Mouse (Mus musculus) embryonic facial prominence, embryonic 15.5 days (tissue): Measurements from ENCODE around the gene Mtmr10. TPM values are rescaled to one million over a fixed set of nuclear protein-coding genes. Genes with fewer than 3 reads are reported as not detected.

Source experiments
- ATAC-seq: fragments of 200-750 bp; cut with Nextera tagmentation; 2 replicates; pipeline ENCODE4 v1.8.0; 2017; ENCODE audit warnings: low read depth, moderate TSS enrichment; ENCODE audit not compliant: insufficient number of reproducible peaks, low FRiP score, low TSS enrichment
- H3K27ac ChIP-seq: fragments of 300-500 bp; sonication (generic); replicated peaks from 2 replicates; pipeline ENCODE4 v1.5.1; 2015; ENCODE audit warnings: mild to moderate bottlenecking, inconsistent platforms
- H3K27me3 ChIP-seq: fragments of 300-500 bp; sonication (generic); 2 replicates; pipeline ENCODE4 v1.6.1; 2015; ENCODE audit warnings: inconsistent platforms
- H3K36me3 ChIP-seq: fragments of 300-500 bp; sonication (generic); 2 replicates; pipeline ENCODE4 v1.6.1; 2015; ENCODE audit warnings: mild to moderate bottlenecking, inconsistent platforms
- H3K4me1 ChIP-seq: fragments of 300-500 bp; sonication (generic); 2 replicates; pipeline ENCODE4 v1.6.1; 2015; ENCODE audit warnings: inconsistent platforms
- H3K4me2 ChIP-seq: fragments of 300-500 bp; sonication (generic); replicated peaks from 2 replicates; pipeline ENCODE4 v1.6.1; 2015; ENCODE audit warnings: mild to moderate bottlenecking, inconsistent platforms
- H3K4me3 ChIP-seq: fragments of 300-500 bp; sonication (generic); replicated peaks from 2 replicates; pipeline ENCODE4 v1.5.1; 2015; ENCODE audit warnings: mild to moderate bottlenecking, inconsistent platforms
- H3K9ac ChIP-seq: fragments of 300-500 bp; sonication (generic); 2 replicates; pipeline ENCODE4 v1.6.1; 2015; ENCODE audit warnings: inconsistent platforms
- H3K9me3 ChIP-seq: fragments of 300-500 bp; sonication (generic); replicated peaks from 2 replicates; pipeline ENCODE4 v1.6.1; 2016; ENCODE audit warnings: inconsistent platforms
- WGBS: fragments of 180-500 bp; shearing (Covaris S2); methylation state at CpG from one replicate; pipeline ENCODE4 v1.1.7; 2015; 5-methylcytosine and 5-hydroxymethylcytosine counted together
- polyA plus RNA-seq: library from polyadenylated mRNA; unstranded; fragments of >200 nt; fragmentation: Nextera tagmentation; extraction: Ambion mirVana; gene quantifications from 2 replicates; pipeline ENCODE4 v1.2.1, GENCODE M21; 2015

The Mtmr10 gene
- 14.9 and 15.5 TPM in 2 replicates for polyA plus RNA-seq

GRCm38 (mm10) chr7:64287414-64288091 lies at the start of gene Mtmr10:
Mtmr10 (plus strand) TSS chr7:64287653.
- H3K4me3 ChIP-seq: peak within 1 kb of the TSS; percentile 71
- peak within 1 kb of the TSS; percentile 75 for H3K9ac ChIP-seq
- H3K4me2 ChIP-seq: peak within 1 kb of the TSS; percentile 61
- under 1% methylated on average over 77 of the region's 77 CpGs for WGBS
- no peaks in the 10 kb centered on the region for H3K27me3 ChIP-seq
- peak within 1 kb of the TSS; percentile 87 for H3K27ac ChIP-seq
- peak; percentile 97 for ATAC-seq
- no peaks in the 10 kb centered on the region for H3K36me3 ChIP-seq
- H3K9me3 ChIP-seq: no peaks in the 10 kb centered on the region
- H3K4me1 ChIP-seq: peaks cover 8% of the 10 kb centered on the region

- Histone ChIP-seq H3K27ac (no peak overlapping the region), H3K4me3 (no peak overlapping the region), H3K27me3 (no peaks in the 10 kb centered on the region), H3K9ac (no peak overlapping the region), H3K4me2 (no peak overlapping the region), H3K9me3 (no peaks in the 10 kb centered on the region), H3K36me3 (no peaks in the 10 kb centered on the region), H3K4me1 (peaks cover 27% of the 10 kb centered on the region)
- no peak for ATAC-seq
- WGBS: 85% methylated on average over 8 of the region's 8 CpGs
Observed at GRCm38 (mm10) chr7:64237747-64238146, 49.7 kb upstream of the Mtmr10 start.

DNA sequence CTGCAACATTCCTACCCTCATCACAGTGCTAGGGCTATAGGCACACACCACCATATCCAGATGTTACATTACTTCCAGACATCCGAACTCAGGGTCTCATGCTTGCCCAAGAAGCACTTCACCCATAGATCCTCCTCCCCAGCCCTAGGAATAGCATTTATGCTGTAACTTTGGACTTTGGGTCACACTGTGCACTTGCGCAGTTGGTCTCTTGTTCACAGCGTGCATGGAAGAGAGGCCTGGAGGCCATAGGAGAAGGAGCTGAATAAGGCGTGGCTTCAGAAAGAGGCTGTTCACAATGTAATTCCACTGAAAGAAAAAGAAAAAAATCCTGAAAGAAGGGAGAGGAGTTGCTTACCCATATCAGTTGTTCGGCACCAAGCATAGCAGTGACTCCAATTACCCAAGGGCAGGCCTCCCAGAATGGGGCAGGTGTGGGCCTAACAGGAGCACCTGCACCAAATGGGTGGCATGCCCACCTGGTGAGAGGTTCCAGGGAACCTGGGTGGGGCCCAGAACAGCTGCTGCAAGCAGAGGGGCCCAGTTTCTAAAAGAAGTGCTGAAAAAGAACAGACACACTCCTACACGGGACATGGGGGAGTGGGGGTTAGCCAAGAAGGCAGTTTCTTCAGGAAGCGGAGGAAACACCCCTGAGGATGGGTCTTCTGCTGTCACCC lies 48.9 kb upstream of the Mtmr10 start:
- Histone ChIP-seq H3K9me3 (no peaks in the 10 kb centered on the region), H3K9ac (no peak overlapping the region), H3K27me3 (no peaks in the 10 kb centered on the region), H3K36me3 (no peaks in the 10 kb centered on the region), H3K27ac (no peak overlapping the region; the same call in 1 of the 2 replicates), H3K4me2 (no peak overlapping the region), H3K4me3 (no peak overlapping the region), H3K4me1 (peaks cover 27% of the 10 kb centered on the region)
- peak; percentile 26; the same call in 1 of the 2 replicates for ATAC-seq
- WGBS: 66% methylated on average over 7 of the region's 7 CpGs

GRCm38 (mm10) chr7:64239138-64239805 lies 48.2 kb upstream of the Mtmr10 start:
- Histone ChIP-seq H3K4me2 (no peak overlapping the region), H3K9me3 (no peaks in the 10 kb centered on the region), H3K36me3 (no peaks in the 10 kb centered on the region), H3K27ac (peak overlapping the region; percentile 55), H3K4me1 (peaks cover 27% of the 10 kb centered on the region), H3K9ac (no peak overlapping the region), H3K27me3 (no peaks in the 10 kb centered on the region), H3K4me3 (no peak overlapping the region)
- ATAC-seq: no peak; the same call in 1 of the 2 replicates
- 67% methylated on average over 9 of the region's 9 CpGs for WGBS

DNA sequence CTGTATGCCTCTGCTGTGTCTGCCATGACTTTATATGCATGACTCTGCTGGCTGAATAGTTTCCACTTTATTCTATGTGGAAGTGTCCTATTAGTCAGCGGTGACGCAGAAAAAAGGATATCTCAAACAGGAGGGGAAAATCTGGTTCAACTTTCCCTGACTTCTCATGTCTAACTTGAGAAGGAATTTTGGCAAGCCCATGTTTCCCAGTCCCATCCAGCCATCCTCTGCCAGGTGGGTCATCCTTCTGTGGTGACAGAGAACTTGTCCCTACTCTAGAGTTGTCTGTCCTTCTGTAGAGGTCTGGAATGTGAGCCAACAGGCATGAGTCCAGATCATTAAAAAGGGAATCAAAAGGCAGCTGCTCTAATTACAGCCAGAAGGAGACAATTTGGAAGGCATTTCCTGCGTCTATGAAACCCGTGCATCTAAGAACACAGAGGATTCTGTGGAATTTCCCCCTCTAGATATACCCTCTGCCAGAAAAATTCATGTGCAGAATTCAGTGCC lies 47.6 kb upstream of the Mtmr10 start:
- Histone ChIP-seq H3K9ac (no peak overlapping the region), H3K27me3 (no peaks in the 10 kb centered on the region), H3K9me3 (no peaks in the 10 kb centered on the region), H3K4me1 (peaks cover 27% of the 10 kb centered on the region), H3K4me3 (no peak overlapping the region), H3K4me2 (no peak overlapping the region), H3K36me3 (no peaks in the 10 kb centered on the region), H3K27ac (peak overlapping the region; percentile 55)
- no peak for ATAC-seq
- WGBS: 27% methylated on average over 4 of the region's 4 CpGs

DNA sequence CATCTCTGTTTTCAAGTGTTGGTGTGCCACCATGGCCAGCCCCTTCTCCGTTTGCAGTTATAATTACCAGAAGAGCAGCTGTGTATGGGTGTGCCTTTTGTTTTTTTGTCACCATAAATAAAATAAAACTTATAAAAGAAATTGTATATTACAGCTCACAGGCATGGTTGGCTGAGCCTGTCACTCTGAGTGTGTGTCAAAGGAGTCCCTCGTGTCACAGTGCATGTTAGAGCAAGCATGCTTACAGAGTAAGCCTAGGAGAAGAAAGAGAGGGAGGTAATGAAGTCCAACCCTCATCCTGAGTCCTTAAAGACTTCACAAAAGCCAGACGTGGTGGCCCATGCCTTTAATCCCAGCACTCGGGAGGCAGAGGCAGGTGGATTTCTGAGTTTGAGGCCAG lies 45.0 kb upstream of the Mtmr10 start:
- Histone ChIP-seq H3K27me3 (no peaks in the 10 kb centered on the region), H3K27ac (no peak overlapping the region), H3K4me1 (peaks cover 24% of the 10 kb centered on the region), H3K4me3 (no peak overlapping the region), H3K9me3 (no peaks in the 10 kb centered on the region), H3K4me2 (no peak overlapping the region), H3K36me3 (no peaks in the 10 kb centered on the region), H3K9ac (no peak overlapping the region)
- ATAC-seq: no peak
- 44% methylated on average over 4 of the region's 4 CpGs for WGBS

DNA sequence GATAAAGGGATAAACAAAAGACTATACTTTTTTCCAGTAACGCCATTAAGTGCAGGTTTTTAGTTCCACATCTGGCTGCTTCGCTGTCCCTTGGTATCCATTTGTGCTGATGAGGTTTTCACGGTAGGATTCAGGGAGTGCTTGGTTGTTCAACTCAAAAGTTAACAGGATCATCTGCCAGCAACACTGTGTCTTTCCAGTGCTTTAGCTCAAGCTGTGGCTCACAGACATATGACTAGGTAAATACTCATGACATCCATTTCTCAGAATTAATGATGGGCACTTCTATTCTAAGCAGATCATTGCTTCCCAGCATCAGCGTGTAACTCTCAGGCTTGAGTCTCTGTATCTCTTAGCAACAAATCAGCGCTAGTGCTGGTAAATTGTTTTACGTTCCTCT lies 43.1 kb upstream of the Mtmr10 start:
- WGBS: 72% methylated on average over 6 of the region's 6 CpGs

GRCm38 (mm10) chr7:64246713-64247112 lies 40.7 kb upstream of the Mtmr10 start:
- no peak for ATAC-seq
- H3K27me3 ChIP-seq: no peaks in the 10 kb centered on the region
- H3K4me1 ChIP-seq: no peaks in the 10 kb centered on the region
- H3K27ac ChIP-seq: no peak overlapping the region
- 57% methylated on average over 4 of the region's 4 CpGs for WGBS
- H3K36me3 ChIP-seq: no peaks in the 10 kb centered on the region
- no peak overlapping the region for H3K4me2 ChIP-seq
- no peak overlapping the region for H3K9ac ChIP-seq
- H3K9me3 ChIP-seq: no peaks in the 10 kb centered on the region
- no peak overlapping the region for H3K4me3 ChIP-seq

More for the DNA sequence above, 43.1 kb upstream of the Mtmr10 start:
- Histone ChIP-seq H3K27me3 (no peaks in the 10 kb centered on the region), H3K4me3 (no peak overlapping the region), H3K36me3 (no peaks in the 10 kb centered on the region), H3K27ac (no peak overlapping the region), H3K4me1 (peaks cover 12% of the 10 kb centered on the region), H3K4me2 (no peak overlapping the region), H3K9ac (no peak overlapping the region), H3K9me3 (no peaks in the 10 kb centered on the region)
- ATAC-seq: no peak

GRCm38 (mm10) chr7:64248352-64248751 lies 39.1 kb upstream of the Mtmr10 start:
- Histone ChIP-seq H3K27me3 (no peaks in the 10 kb centered on the region), H3K4me1 (no peaks in the 10 kb centered on the region), H3K27ac (no peak overlapping the region), H3K4me3 (no peak overlapping the region), H3K9ac (no peak overlapping the region), H3K9me3 (no peaks in the 10 kb centered on the region), H3K4me2 (no peak overlapping the region), H3K36me3 (no peaks in the 10 kb centered on the region)
- ATAC-seq: no peak
- WGBS: 88% methylated on average over 1 of the region's 1 CpGs

DNA sequence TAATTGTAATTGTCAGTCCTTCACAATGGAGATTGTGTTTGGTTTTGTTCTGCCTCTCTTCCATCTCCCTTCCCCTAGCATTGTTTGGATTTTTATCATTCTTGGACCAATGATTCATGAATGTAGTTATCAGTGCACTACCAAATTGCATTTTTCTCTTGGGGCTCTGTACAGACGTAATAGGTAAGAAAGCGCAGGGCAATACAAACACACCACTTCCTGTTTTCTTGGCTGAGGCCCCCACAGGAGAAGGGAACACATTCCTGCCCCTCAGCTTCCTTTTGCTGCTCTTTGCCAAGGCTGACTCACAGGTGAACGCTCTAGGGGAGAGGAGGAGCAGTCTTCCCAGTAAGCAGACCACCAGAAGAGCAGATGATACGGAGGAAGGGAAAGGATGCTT lies 37.7 kb upstream of the Mtmr10 start:
- no peak for ATAC-seq
- Histone ChIP-seq H3K27me3 (no peaks in the 10 kb centered on the region), H3K27ac (no peak overlapping the region), H3K9me3 (no peaks in the 10 kb centered on the region), H3K9ac (no peak overlapping the region), H3K36me3 (no peaks in the 10 kb centered on the region), H3K4me3 (no peak overlapping the region), H3K4me2 (no peak overlapping the region), H3K4me1 (no peaks in the 10 kb centered on the region)
- 33% methylated on average over 4 of the region's 4 CpGs for WGBS

- Histone ChIP-seq H3K4me1 (no peaks in the 10 kb centered on the region), H3K4me3 (no peak overlapping the region), H3K9ac (no peak overlapping the region), H3K4me2 (no peak overlapping the region), H3K9me3 (no peaks in the 10 kb centered on the region), H3K36me3 (no peaks in the 10 kb centered on the region), H3K27me3 (no peaks in the 10 kb centered on the region), H3K27ac (no peak overlapping the region)
- no peak for ATAC-seq
- 89% methylated on average over 7 of the region's 7 CpGs for WGBS
Observed at GRCm38 (mm10) chr7:64250417-64250816, 37.0 kb upstream of the Mtmr10 start.
